Mouse (Mus musculus) ovary, adult 18-20 months (tissue): ENCODE results near the gene Kirrel3.

Experiments
- DNase-seq: peaks from one replicate; pipeline ENCODE4 v3.0.0; 2022; ENCODE audit warnings: low spot score, mixed read lengths

Kirrel3 gene

DNA sequence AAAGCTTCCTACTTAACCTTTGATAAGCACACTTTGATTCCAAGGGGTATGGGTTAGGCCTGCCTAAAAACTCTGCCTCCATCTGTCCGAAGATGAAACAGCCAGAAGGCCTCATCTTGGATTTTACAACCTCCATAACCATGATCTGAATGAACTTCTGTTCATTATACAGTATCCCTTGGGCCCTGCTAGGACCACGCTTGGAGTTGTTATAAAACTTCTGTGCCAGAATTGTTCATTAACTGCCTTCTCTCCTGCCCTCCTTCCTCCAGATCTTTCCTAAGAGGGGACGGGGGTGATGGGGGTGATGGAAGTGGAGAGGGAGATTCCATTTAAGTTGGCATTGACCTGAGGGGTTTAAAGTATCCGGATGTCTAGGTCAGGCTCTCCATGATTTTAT, 572.5 kb downstream of the Kirrel3 start:
- DNase-seq = no peak

DNA sequence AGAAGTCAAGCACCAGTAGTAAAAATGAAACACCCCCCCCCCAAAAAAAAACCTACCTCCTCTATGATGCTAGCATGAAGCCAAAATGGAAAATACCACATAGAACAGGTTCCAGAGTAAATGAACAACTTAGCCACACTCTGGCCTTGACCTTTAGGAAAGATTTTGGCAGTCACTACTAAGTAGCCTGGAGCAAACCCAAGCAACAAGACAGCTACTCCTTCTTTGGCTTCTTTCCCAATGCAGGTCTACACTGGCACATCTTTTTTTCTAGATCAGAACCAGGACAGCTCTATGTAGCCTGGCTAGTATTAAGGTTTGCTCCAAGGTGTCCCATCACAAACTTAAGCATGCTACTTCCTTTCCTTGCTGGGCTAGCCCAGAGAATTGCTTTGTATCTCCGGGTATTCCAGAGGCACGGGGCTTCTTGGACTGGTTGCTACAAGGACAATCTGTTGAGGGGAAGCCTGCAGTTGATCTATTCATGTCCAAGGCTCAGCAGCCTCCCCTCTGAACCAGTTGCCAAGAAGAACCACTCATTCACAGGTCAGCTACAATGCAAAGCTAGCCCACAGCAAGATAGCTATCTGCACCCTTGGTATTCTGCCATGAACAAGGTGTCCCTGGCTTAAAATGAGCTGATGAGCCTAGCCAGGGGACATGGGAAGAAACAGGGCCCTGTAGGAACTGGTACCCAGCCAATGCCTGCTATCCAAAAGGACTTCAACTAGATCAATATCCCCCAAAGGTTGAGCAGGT, 573.1 kb downstream of the Kirrel3 start:
- DNase-seq = no peak

DNA sequence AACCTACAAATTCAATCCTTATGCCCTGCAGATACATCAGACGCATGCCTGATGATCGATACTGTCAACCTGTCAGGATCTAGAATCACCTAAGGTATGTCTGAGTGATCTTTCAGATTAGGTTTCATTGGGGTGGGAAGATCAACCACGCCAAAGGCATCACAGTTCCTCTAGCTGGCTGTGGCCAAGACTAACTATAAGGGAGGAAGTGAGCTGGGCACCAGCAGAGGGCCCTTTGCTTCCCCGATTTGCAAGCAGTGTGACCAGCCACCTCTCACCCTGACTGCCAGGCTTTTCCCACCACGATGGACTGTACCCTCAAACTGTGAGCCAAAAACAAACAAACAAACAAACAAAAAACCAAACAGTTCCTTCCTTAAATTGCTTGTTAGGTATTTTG, 574.2 kb downstream of the Kirrel3 start:
- DNase-seq = no peak

DNA sequence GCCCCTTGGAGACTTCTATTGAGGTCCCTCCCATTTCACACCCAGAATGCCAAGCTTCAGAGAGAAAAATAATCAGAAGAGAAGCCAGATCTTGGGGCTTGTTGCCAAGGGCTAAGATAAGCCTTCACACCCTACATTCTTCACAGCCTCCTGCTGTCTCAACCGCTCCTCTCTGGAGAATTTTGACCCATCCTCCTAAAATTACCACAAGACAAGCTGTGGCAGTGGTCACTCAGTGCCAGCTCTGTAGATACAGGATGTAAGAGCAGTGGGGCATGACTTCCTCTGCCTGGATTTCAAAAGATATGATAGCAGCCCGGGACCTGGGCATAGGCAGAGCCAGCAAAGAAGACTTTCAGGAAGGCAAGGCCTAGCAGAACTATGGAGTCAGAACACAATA, 575.8 kb downstream of the Kirrel3 start:
- no peak for DNase-seq
